Mouse (Mus musculus) testis, postnatal 10 days (tissue): Measurements from ENCODE around the gene Gpr137.
"Not testable (repeated sequence)": the region's sequence is repeated elsewhere in the genome, so short reads cannot be mapped to it uniquely, and the experiment has no call there.

Source experiments
- DNase-seq: peaks from one replicate; pipeline ENCODE4 v3.0.0; 2021; ENCODE audit warnings: low spot score

Gpr137 gene

GRCm38 (mm10) chr19:6942249-6942691 is at the start of gene Gpr137:
Gene Gpr137 (minus strand): TSS chr19:6942480.
- DNase-seq, result peak; percentile 94

DNA sequence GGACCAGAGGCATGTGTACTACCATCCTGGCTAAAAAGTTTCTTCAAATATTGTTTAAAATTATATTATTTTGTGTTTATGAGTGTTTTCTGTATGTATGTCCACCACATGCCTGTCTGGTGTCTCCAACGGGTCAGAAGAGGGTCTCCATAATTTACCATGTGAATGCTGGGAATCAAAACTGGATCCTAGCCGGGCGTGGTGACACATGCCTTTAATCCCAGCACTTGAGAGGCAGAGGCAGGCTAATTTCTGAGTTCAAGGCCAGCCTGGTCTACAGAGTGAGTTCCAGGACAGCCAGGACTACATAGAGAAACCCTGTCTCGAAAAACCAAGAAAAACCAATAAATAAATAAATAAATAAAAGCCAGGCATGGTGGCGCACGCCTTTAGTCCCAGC is 48.9 kb upstream of the Gpr137 start:
- not testable (repeated sequence) for DNase-seq

- peak; percentile 34 for DNase-seq
Measured at GRCm38 (mm10) chr19:6990712-6991111, 48.4 kb upstream of the Gpr137 start.

- DNase-seq, result peak; percentile 42
Measured at GRCm38 (mm10) chr19:6989251-6989650, 47.0 kb upstream of the Gpr137 start.

DNA sequence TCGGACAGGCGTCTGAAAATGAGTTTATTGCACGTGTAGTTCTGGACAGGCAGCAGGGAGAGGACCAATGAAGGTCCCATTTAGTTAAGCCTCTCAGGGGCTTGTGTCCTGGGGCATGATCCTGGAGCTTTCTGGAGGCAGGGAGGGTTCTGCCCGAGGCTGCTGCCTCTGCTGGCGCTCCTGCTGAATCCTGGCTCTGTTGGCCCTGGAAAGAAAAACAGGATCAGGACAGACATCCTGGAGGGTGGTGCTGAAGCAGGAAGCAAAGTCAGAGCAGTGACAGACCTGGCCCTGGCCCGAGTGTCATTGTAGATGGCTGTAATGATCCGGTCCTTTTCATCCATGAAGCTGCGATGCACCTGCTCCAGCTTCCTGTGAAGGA is 45.6 kb upstream of the Gpr137 start:
- DNase-seq, result no peak

GRCm38 (mm10) chr19:6987061-6987903 is 45.0 kb upstream of the Gpr137 start, which contains the start of gene Vegfb:
Gene Vegfb (minus strand): TSS chr19:6987651.
- DNase-seq, result peak; percentile 79

- DNase-seq, result no peak
Measured at GRCm38 (mm10) chr19:6985951-6986708, 43.9 kb upstream of the Gpr137 start.

- no peak for DNase-seq
Measured at GRCm38 (mm10) chr19:6985300-6985699, 43.0 kb upstream of the Gpr137 start.

DNA sequence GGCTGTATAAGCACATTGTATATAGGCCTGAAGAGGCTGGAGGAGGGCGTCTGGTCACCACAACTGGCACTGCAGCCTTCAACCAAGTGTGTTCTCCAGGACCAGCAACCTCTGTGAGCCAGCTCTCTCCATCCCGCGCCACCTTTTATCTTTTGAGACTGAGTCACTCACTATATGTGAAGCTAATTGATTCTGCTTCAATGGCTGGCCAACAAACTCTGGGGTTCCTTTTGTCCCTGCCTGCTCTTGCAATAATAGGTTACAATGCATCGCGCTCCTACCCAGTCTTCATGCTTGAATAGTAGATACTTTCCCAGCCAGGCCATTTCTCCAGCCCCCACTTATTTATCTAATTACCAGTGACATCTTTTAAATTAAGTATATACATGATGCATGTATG is 41.3 kb upstream of the Gpr137 start:
- DNase-seq, result no peak

DNA sequence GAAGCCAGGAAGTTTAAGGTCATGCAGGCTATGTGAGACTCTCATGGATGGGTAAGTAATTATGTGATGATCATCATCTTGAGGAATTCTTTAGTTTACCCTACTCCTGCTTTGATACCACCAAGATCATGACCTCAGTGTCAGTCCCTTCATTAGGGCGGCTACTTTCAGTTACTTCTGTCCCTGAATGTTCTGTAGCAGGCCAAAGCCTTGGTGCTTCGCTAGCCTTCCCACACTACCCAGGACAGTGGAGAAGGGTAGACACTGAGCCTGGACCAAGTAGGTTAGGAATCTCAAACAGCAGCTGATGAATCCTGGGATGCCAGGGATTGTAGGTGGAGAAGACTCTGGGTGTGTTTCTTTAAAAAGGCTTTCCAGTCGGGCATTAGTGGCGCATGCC is 39.2 kb upstream of the Gpr137 start:
- DNase-seq, result no peak

- DNase-seq, result peak; percentile 99
Measured at GRCm38 (mm10) chr19:6980381-6981093, 38.3 kb upstream of the Gpr137 start, which contains the start of gene Fkbp2. Gene Fkbp2 (minus strand): TSS chr19:6980501.

DNA sequence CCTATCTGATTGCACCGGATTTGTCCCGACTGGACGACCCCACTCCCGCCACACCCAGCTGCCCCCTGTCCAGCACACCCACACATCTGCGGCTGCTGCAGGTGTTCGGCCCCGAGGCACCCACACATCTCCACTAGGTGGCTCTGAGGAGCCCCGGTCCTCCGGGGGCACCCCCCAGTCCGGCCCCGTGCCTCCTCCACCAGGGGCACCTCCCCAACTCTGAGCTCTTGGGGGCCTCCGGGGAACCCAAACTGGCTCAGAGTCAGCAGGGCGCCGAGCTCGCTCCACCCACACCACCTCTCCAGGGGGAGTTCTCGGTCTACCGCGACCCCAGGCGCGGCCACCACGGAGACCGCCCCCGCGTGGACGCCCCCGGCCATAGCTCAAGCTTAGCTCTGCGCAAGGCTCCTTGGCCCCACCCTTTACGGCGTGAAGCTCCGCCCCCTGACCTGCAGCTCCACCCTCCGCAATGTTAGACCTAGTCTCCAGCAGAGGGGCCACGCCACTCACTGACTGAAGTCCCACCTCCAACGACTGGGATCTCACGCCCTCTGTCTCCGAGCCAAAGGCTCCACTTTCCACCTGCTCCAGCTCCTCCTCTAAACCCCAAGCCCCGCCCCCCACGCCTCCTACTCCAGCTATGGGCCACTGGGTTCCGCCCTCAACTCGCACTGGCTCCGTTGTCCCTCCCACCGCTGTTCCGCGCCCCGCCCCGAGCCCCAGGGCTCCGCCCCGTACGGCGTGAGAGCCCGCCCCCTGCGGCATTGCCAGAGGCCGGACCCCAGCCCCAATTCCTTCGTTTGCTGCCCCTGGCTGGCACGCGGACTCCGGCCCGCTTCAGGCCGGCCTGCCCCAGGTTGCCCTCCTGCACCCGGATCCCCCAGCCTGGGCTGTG is 37.5 kb upstream of the Gpr137 start:
- peak; percentile 100 for DNase-seq

GRCm38 (mm10) chr19:6979001-6979479 is 36.8 kb upstream of the Gpr137 start:
- DNase-seq, result no peak

- no peak for DNase-seq
Measured at GRCm38 (mm10) chr19:6978639-6978974, 36.3 kb upstream of the Gpr137 start.

DNA sequence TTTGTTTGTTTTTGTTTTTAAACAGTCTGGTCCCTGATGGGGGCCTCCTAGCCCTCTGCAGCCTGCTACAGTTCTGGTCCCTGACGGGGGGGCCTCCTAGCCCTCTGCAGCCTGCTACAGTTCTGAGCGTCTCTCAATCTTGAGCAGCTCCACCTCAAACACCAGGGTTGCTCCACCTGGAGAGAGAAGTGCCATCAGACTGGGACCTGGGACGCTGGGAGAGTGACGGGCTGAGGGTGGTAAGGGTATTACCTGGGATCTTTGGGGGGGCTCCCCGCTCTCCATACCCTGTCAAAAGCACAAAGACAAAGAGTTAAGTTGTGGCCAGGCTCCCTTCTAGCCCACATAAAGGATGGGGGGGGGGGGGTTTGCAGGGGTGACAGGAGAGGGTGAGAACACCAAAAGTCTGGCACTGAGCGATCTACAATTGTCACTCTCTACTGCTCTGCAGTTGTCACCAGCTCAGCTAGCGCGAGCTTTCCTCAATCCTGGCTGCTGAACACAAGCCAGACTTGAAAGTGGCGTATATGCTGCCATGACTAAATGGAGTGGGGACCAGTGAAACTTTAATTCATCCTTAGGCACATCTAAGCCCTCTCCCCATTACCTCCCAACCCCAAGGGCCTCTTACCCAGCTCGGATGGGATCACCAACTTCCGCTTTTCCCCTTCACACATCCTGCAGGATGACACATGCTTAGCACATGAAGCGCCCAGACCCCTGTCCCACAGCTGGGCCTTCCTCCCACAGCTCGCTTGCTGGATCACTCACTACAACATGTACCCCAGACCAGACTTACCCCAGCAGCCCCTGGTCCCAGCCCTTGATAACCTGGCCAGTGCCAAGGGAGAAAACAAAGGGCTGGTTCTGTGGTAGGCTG is 35.7 kb upstream of the Gpr137 start:
- no peak for DNase-seq

- DNase-seq, result peak; percentile 69
Measured at GRCm38 (mm10) chr19:6975537-6976521, 33.5 kb upstream of the Gpr137 start, which contains the start of gene Plcb3. Gene Plcb3 (minus strand): TSS chr19:6976470.

GRCm38 (mm10) chr19:6974211-6975205 is 32.2 kb upstream of the Gpr137 start, which contains the start of gene Ppp1r14b:
Gene Ppp1r14b (plus strand): TSS chr19:6974968.
- peak; percentile 94 for DNase-seq
